Mouse (Mus musculus): ENCODE measurements around the gene Prdm1. TPM values are rescaled to one million over a fixed set of nuclear protein-coding genes. Genes with fewer than 3 reads are reported as not detected.

The Prdm1 gene
- polyA plus RNA-seq, 1 experiment from 2014 or later: 2.2 TPM

DNA sequence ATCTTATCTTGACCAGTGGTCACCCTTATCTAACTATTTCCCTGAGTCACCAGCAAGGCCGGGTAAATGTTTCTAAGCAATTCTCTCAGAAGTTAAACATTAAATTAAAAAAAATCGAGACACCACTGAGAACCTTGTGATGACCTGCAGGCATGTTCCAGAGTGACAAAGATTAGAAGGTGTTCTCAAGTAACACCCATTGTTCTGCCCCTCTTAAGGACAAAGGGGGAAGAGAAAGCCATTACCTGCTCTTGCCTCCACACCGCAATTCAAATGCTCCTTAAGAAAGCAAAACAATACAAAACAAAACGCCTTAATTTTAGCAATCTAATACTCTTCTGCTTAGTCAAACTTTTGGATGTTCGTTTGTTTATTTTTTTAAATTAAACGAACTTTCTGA is 8.1 kb downstream of the Prdm1 start:
- Histone ChIP-seq H3K4me3 (no peak overlapping the region), H3K36me3 (replicated peaks) (no peaks in the 10 kb centered on the region), H3K4me1 (no peaks in the 10 kb centered on the region), H3K27ac (replicated peaks) (no peak overlapping the region), H3K9me3 (no peaks in the 10 kb centered on the region), H3K27me3 (replicated peaks; ENCODE audit: low read depth, poor library complexity, severe bottlenecking) (peaks cover 22% of the 10 kb centered on the region)
- 27% methylated on average over 6 of the region's 6 CpGs for WGBS
- DNase-seq (ENCODE audit: low spot score): no peak

DNA sequence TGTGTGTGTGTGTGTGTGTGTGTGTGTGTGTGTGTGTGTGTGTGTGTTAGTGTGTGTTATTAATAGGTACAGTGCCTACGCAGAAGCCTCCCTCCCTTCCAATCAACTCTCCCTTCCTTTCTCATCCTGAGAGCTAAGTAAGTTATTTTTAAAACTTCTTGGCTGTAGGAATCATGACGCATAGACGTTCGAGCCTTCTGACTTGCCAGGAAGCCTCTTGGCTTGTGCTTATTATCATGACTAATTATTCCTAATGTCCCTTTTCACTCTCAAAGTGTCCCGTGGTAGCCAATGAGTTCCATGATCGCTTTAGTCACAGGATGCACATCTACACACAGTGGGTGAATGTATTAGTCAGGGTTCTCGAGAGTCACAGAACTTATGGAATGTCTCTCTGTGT is 9.7 kb downstream of the Prdm1 start:
- H3K4me3 ChIP-seq: no peak overlapping the region
- 0 out of 2 replicates have a peak, but pooled peaks cover 9% of the 10 kb centered on the region for H3K27me3 ChIP-seq (replicated peaks; ENCODE audit: low read depth, poor library complexity, severe bottlenecking)
- H3K36me3 ChIP-seq (replicated peaks): no peaks in the 10 kb centered on the region
- WGBS: 84% methylated on average over 7 of the region's 7 CpGs
- no peak overlapping the region for H3K27ac ChIP-seq (replicated peaks)
- H3K4me1 ChIP-seq: no peaks in the 10 kb centered on the region
- DNase-seq (ENCODE audit: low spot score): no peak
- H3K9me3 ChIP-seq: no peaks in the 10 kb centered on the region

DNA sequence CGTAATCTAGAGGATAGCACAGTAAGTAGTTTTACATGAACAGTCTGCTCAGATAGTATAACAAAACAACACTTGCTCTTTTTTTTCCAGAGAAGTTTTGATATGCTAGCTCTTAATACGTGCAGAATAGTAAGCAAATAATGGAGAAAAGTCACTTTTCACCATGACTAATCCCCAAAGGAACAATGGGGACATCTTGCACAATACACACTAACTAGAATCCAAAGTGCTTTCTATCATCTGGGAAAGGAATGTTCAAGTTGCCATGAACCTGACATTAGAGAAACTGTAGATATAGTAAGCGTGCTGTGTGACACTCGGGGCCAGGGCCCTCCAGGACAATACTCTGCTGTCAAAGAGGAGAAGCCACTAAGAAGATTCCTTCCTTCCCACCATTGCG is 15.2 kb downstream of the Prdm1 start:
- H3K27ac ChIP-seq (replicated peaks): no peak overlapping the region
- no peaks in the 10 kb centered on the region for H3K36me3 ChIP-seq (replicated peaks)
- H3K9me3 ChIP-seq: no peaks in the 10 kb centered on the region
- H3K4me1 ChIP-seq: peaks cover 3% of the 10 kb centered on the region
- no peak overlapping the region for H3K4me3 ChIP-seq
- H3K27me3 ChIP-seq (replicated peaks; ENCODE audit: low read depth, poor library complexity, severe bottlenecking): 0 out of 2 replicates have a peak, but pooled peaks cover 10% of the 10 kb centered on the region
- WGBS: 85% methylated on average over 5 of the region's 5 CpGs
- DNase-seq (ENCODE audit: low spot score): no peak

DNA sequence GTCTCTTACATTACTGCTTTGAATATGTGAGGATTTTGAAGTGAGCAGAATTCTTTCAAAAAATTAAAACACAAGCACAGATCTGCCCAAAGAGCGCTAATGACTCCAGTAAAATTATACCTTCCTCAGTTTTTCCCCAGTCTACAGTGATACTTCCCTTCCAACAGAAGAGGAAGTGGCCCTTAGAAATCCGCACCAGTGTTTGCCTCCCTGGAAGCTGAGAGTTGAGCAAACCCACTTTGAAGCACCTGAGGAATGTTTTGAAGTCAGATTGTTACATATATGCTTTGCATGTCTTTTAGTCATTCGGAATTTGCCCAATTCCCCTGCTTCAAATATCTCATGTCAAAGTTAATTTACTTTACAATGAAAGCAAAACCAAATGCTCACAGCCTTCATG is 17.3 kb downstream of the Prdm1 start:
- 80% methylated on average over 3 of the region's 3 CpGs for WGBS
- H3K27me3 ChIP-seq (replicated peaks; ENCODE audit: low read depth, poor library complexity, severe bottlenecking): 0 out of 2 replicates have a peak, but pooled peaks cover 10% of the 10 kb centered on the region
- no peak overlapping the region for H3K4me3 ChIP-seq
- DNase-seq (ENCODE audit: low spot score): no peak
- no peak overlapping the region for H3K27ac ChIP-seq (replicated peaks)
- H3K9me3 ChIP-seq: no peaks in the 10 kb centered on the region
- H3K36me3 ChIP-seq (replicated peaks): no peaks in the 10 kb centered on the region
- peaks cover 14% of the 10 kb centered on the region for H3K4me1 ChIP-seq

DNA sequence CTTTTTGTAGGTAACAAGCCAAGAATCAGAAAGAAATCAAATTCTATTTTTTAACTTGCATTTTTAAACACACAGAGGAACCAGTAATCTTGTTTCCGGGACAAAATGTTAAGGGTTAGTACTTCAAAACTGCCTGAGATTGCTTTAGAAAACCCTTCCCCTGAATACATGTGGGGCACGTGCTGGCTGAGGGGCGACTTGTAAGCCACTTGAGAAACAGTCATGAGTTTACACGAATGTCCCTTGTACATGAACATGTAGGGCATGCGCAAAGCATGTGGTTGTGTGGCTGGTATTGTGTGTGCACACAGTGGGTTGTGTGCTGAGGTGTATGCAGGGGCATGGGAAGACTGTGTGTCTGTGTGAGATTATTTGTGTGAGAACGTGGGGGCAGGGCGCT is 19.7 kb downstream of the Prdm1 start:
- H3K27ac ChIP-seq (replicated peaks): no peak overlapping the region
- H3K4me3 ChIP-seq: no peak overlapping the region
- peaks cover 16% of the 10 kb centered on the region for H3K4me1 ChIP-seq
- H3K36me3 ChIP-seq (replicated peaks): no peaks in the 10 kb centered on the region
- no peak for DNase-seq (ENCODE audit: low spot score)
- H3K27me3 ChIP-seq (replicated peaks; ENCODE audit: low read depth, poor library complexity, severe bottlenecking): 0 out of 2 replicates have a peak, but pooled peaks cover 7% of the 10 kb centered on the region
- WGBS: 90% methylated on average over 7 of the region's 7 CpGs
- no peaks in the 10 kb centered on the region for H3K9me3 ChIP-seq

DNA sequence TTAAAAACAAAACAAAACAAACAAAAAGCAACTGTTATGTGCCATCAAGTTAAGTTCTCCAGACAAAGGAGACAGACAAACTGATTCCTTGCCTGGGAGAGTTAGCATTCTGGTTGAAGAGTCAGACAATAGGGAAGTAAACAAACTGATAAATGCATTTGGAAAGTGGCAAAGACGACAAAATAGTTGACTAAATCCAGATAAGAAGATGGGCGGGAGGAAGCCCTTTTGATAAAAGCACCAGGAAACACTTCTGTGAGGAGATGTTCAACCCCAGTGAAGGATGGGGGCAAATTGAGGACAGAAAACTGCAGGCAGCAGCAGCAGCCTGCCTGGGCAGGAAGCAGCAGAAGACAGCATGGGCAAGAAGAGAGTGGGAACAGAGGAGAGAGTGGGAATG is 20.3 kb downstream of the Prdm1 start:
- 44% methylated on average over 2 of the region's 2 CpGs for WGBS
- no peak overlapping the region for H3K27ac ChIP-seq (replicated peaks)
- no peak for DNase-seq (ENCODE audit: low spot score)
- peaks cover 16% of the 10 kb centered on the region for H3K4me1 ChIP-seq
- no peaks in the 10 kb centered on the region for H3K36me3 ChIP-seq (replicated peaks)
- H3K9me3 ChIP-seq: no peaks in the 10 kb centered on the region
- 0 out of 2 replicates have a peak, but pooled peaks cover 4% of the 10 kb centered on the region for H3K27me3 ChIP-seq (replicated peaks; ENCODE audit: low read depth, poor library complexity, severe bottlenecking)
- no peak overlapping the region for H3K4me3 ChIP-seq

DNA sequence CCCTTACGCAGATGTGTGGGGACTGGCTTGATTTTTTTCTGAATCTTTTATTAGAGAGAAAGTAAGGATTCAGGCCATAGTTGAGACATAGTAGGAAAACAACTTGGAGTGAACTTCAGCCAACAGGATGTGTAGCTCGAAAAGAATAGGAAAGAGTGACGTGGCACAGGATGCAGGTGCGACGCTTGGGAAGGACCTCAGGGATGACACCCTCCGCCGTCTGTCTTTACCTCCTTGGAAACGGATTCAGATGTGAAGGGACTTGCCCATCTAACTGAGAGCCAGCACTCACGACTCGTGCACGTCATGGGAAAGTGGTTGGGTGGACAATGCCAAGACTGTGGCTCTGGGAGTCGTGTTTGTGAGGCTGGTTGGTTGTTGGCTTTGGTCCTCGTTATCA is 25.4 kb downstream of the Prdm1 start:
- DNase-seq (ENCODE audit: low spot score): no peak
- Histone ChIP-seq H3K9me3 (no peaks in the 10 kb centered on the region), H3K4me3 (no peak overlapping the region), H3K27ac (replicated peaks) (no peak overlapping the region), H3K4me1 (peaks cover 12% of the 10 kb centered on the region), H3K27me3 (replicated peaks; ENCODE audit: low read depth, poor library complexity, severe bottlenecking) (no peaks in the 10 kb centered on the region), H3K36me3 (replicated peaks) (no peaks in the 10 kb centered on the region)
- WGBS: 76% methylated on average over 13 of the region's 13 CpGs

DNA sequence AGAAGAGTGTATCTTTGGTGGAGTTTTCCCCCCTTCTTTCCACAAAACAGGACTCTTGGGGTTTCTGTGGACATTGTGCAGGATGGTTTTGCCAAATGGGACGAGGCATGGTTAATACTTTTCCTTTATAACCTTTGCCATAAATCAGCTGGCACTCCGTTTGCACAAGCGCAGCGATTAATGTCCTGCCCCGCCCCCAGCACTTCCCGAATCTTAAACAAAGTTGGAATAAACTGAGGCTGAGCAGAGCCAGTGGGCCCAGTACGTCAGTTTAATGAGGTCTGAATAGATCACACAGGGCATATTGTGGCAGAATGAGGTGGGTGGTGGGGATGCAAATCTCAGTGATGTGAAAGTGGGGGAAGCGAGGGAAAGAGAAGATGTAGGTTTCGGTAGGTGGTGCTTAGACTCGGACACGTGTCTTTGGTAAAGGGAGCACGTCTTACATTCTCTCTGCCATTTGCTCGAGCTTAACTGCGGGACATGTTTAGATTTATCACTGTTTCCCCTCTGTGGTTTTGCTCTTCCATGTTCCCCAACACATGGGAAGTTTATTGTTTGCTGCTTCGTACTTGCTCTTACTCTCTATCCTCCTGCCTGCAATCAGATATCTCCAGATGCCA is 28.3 kb downstream of the Prdm1 start:
- WGBS: 87% methylated on average over 15 of the region's 15 CpGs
- H3K4me3 ChIP-seq: no peak overlapping the region
- no peak for DNase-seq (ENCODE audit: low spot score)
- H3K27me3 ChIP-seq (replicated peaks; ENCODE audit: low read depth, poor library complexity, severe bottlenecking): no peaks in the 10 kb centered on the region
- no peaks in the 10 kb centered on the region for H3K4me1 ChIP-seq
- no peak overlapping the region for H3K27ac ChIP-seq (replicated peaks)
- H3K36me3 ChIP-seq (replicated peaks): no peaks in the 10 kb centered on the region
- H3K9me3 ChIP-seq: no peaks in the 10 kb centered on the region

DNA sequence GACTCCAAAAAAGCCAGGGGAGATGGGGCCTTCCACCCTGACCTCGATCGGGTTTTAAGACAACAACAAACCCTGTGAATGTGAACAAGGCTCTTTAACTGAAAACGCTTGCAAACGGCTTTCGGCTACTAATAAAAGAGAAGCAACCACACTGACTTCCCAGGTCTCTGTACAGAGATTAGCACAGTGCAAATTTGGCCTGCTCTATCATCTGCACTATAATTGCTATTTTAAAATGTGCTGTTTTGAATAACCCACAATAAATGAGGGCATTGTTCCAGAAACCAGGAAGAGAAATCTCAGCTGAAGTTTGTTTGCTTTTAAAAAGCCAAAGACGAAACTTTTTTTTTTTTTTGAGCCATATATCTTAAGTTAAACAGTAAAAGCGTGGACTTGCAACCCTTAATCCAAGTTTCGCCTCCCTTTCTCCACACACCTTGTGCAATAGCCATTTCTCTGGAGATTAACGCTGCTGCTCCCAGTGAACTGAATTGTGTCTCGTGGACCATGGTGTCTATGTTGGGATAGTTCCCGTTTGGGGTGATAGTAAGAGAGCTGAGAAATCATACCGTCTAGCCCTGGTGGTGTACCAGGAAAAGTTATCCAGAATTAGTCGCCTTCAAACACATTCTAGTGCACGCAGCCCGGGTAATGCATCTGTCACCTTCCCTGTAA is 34.3 kb downstream of the Prdm1 start:
- Histone ChIP-seq H3K9me3 (no peaks in the 10 kb centered on the region), H3K4me1 (peaks cover 9% of the 10 kb centered on the region), H3K36me3 (replicated peaks) (no peaks in the 10 kb centered on the region), H3K27me3 (replicated peaks; ENCODE audit: low read depth, poor library complexity, severe bottlenecking) (no peaks in the 10 kb centered on the region), H3K4me3 (no peak overlapping the region), H3K27ac (replicated peaks) (no peak overlapping the region)
- DNase-seq (ENCODE audit: low spot score): no peak
- 74% methylated on average over 15 of the region's 15 CpGs for WGBS

DNA sequence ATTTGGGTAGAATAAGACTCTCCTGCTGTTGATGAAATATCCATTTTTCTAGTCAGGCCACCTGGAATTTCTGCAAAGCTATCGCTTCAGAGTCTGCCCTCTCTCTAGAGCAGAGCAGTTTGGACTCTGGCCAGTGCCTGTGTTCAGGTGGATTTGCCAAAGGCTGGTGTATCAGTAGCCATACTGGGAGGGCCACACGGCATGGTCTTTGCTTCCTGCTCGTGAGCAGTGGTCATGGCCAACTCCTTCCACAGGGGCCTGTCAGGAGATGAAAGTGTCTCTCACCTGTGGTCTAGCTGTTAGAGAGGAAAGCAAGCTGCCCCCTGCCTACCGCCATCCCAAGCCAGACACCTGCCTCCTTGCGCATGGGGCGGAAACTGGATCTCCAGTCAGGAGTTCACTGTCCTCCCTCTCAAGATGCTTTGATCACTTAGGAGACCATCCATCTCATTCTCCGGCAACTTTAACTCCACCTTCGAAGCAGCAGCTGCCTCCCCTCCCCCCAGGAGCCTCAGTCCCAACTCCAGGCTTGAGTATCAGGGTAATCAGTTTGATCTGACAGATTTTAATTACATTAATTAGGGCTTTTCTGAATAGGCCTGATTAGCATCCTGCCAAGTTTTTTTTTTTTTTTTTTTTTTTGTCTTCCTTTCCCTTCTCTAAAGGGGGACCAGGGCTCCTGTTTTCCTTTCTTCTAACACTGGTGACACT is 35.3 kb downstream of the Prdm1 start:
- 65% methylated on average over 8 of the region's 8 CpGs for WGBS
- no peaks in the 10 kb centered on the region for H3K27me3 ChIP-seq (replicated peaks; ENCODE audit: low read depth, poor library complexity, severe bottlenecking)

DNA sequence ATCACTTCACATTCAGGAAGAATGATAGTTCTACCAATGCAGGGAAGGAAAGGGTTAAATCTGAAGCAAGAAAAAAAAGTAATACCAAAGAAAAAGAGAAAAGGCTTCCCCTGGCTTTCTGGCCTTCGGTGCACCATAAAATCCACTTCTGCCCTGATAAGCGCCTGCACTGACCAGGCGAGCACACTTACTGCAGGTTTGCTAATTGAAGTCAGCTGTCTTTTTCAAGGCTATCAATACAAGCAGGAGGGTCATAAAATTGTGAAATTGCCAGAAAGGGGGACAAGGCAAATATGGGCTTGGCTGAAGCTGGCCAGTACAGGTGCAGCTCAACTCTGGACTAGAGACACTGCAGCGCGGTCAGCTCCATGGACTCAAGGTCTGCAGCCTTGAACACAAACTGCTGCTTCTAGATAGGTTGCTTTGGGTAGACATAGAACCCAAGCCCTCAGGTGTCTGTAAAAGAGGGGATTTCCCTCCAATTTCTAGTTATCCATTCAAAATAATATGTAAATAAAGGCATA is 37.3 kb downstream of the Prdm1 start:
- Histone ChIP-seq H3K27ac (replicated peaks) (no peak overlapping the region), H3K4me3 (no peak overlapping the region), H3K9me3 (no peaks in the 10 kb centered on the region), H3K4me1 (peaks cover 12% of the 10 kb centered on the region), H3K27me3 (replicated peaks; ENCODE audit: low read depth, poor library complexity, severe bottlenecking) (no peaks in the 10 kb centered on the region), H3K36me3 (replicated peaks) (no peaks in the 10 kb centered on the region)
- DNase-seq (ENCODE audit: low spot score): no peak
- WGBS: 60% methylated on average over 5 of the region's 5 CpGs

More for the DNA sequence above, 35.3 kb downstream of the Prdm1 start:
- H3K27ac ChIP-seq (replicated peaks): no peak overlapping the region
- H3K4me1 ChIP-seq: peaks cover 12% of the 10 kb centered on the region
- no peaks in the 10 kb centered on the region for H3K9me3 ChIP-seq
- no peak overlapping the region for H3K4me3 ChIP-seq
- H3K36me3 ChIP-seq (replicated peaks): no peaks in the 10 kb centered on the region
- DNase-seq (ENCODE audit: low spot score): no peak

DNA sequence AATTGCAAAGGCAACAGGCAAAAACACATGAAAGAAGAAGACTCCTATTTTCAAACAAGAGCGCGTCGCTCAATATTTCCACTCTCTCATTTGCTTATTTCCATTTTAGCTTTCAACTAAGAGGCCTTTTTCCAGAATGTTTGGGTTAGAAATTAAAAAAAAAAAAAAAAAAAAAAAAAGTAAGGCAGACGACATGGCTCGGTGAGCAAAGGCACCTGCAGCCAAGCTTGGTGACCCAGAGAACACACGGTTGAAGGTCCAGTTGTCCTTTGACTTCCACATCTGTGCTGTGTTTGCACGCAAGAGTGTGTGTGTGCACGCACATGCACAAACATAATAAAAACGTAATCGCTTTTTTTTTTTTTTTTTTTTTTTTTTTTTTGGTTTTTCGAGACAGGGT is 41.2 kb downstream of the Prdm1 start:
- Histone ChIP-seq H3K9me3 (no peaks in the 10 kb centered on the region), H3K4me3 (no peak overlapping the region), H3K36me3 (replicated peaks) (no peaks in the 10 kb centered on the region), H3K4me1 (peaks cover 15% of the 10 kb centered on the region), H3K27me3 (replicated peaks; ENCODE audit: low read depth, poor library complexity, severe bottlenecking) (no peaks in the 10 kb centered on the region), H3K27ac (replicated peaks) (no peak overlapping the region)
- 93% methylated on average over 10 of the region's 11 CpGs for WGBS
- DNase-seq (ENCODE audit: low spot score): no peak
